Mouse (Mus musculus) heart, postnatal 10 days (tissue): ENCODE data around the gene Rabgap1l. TPM values are rescaled to one million over a fixed set of nuclear protein-coding genes. Genes with fewer than 3 reads are reported as not detected.

ENCODE experiments used
- microRNA-seq, 2 experiments: library from miRNA; unstranded; fragments of <30 nt; microRNA quantifications; one replicate each; pipeline ENCODE4 v1.2.0; 2022
- total RNA-seq, 2 experiments: library from RNA; stranded (reverse); gene quantifications; 2 replicates each; pipeline ENCODE4 v1.2.3; 2021

The Rabgap1l gene
- total RNA-seq, 2 experiments from 2014 or later, result 89.0 to 92.4 TPM

Small RNAs within 50 kb of the gene (microRNA-seq; reads per million reads assigned to microRNA genes)
- 1.7 to 3.5 reads per million in 2 experiments for gene Mir1927

Other genes with a start within 250 kb of the Rabgap1l start
- 10 to 100 TPM; 42.2 to 43.7 TPM for gene Rc3h1, start 113.2 kb upstream of the Rabgap1l start, total RNA-seq
- under 1 TPM; 0.17 to 0.57 TPM for gene Serpinc1, start 185.4 kb upstream of the Rabgap1l start, total RNA-seq
- gene Zbtb37, start 241.6 kb upstream of the Rabgap1l start, total RNA-seq, result 10 to 100 TPM; 14.5 to 17.7 TPM